ENCODE assay signal across 8 mouse cellular contexts in genomic region chr5:139792159-139792775, GRCm38 (mm10). TPM values are rescaled to one million over a fixed set of nuclear protein-coding genes. Genes with fewer than 3 reads are reported as not detected.
A peak's percentile ranks its signal among the peaks of the same experiment; 100 is the strongest.
DNase-seq lines count a peak whose midpoint lies in the region; ATAC-seq and TF ChIP-seq lines count a peak whose summit lies in the region.

No protein-coding gene starts in this region.

- H3K4me2 ChIP-seq in heart, embryonic 16.5 days (ENCODE audit: low read depth, low read length) = peak overlapping the region; percentile 99

- H3K9ac ChIP-seq in heart, adult 2 months (ENCODE audit: low read depth, low read length) = peak overlapping the region; percentile 90
- H3K9ac ChIP-seq in heart, embryonic 16.5 days (ENCODE audit: low read length) = peak overlapping the region; percentile 96

- H3K9me3 ChIP-seq in heart, embryonic 16.5 days (replicated peaks; ENCODE audit: control insufficient read depth, low read length) = no peaks in the 10 kb centered on the region
- H3K9me3 ChIP-seq in midbrain, embryonic 10.5 days (replicated peaks) = no peaks in the 10 kb centered on the region

- TF ChIP-seq EP300 in heart, adult 2 months (IDR thresholded peaks at IDR 0.05; ENCODE audit: insufficient read depth, low read depth, low read length) = no peak

- no peaks in the 10 kb centered on the region; the same call in 1 of the 2 replicates for H3K36me3 ChIP-seq in heart, adult 2 months (ENCODE audit: control insufficient read depth, insufficient read depth, low read length)
- no peaks in the 10 kb centered on the region for H3K36me3 ChIP-seq in heart, embryonic 16.5 days (ENCODE audit: control insufficient read depth, insufficient read depth)
- H3K36me3 ChIP-seq in midbrain, embryonic 10.5 days = no peaks in the 10 kb centered on the region

- no peak for ATAC-seq in heart, embryonic 16.5 days (replicated peaks; ENCODE audit: extremely low read depth, insufficient read depth, low FRiP score)

- peak in 1 of 2 experiments; percentile 54 for DNase-seq in heart, adult 2 months
- no peak for DNase-seq in heart, postnatal 14 days
- DNase-seq in adipocyte (ENCODE audit: low spot score) = peak; percentile 39
- no peak for DNase-seq in midbrain, embryonic 10.5 days (ENCODE audit: low spot score)
- no peak for DNase-seq in MN1 (ENCODE audit: low spot score)
- DNase-seq in yolk sac, embryonic 10.5 days (ENCODE audit: low spot score) = no peak
- DNase-seq in kidney, postnatal 25 days = no peak

- intact Hi-C loops in heart, adult 2 months (cut with DNase I) = loop anchor here (10.0 kb wide), 1 partner anchor 407 kb away; no protein-coding TSS in a partner anchor
- intact Hi-C loops in heart, postnatal 14 days (cut with DNase I) = no loop called here

- TF ChIP-seq CTCF in heart, adult 2 months (IDR thresholded peaks at IDR 0.05) = no peak

- H3K4me3 ChIP-seq in heart, adult 2 months = peak overlapping the region; percentile 93
- H3K4me3 ChIP-seq in heart, embryonic 16.5 days (ENCODE audit: low read length) = peak overlapping the region; percentile 99
- H3K4me3 ChIP-seq in midbrain, embryonic 10.5 days = peak overlapping the region; percentile 93

- H3K27ac ChIP-seq in heart, adult 2 months = peak overlapping the region; percentile 99
- H3K27ac ChIP-seq in heart, embryonic 16.5 days (ENCODE audit: low read length) = peak overlapping the region; percentile 93
- H3K27ac ChIP-seq in midbrain, embryonic 10.5 days (replicated peaks) = peak overlapping the region; percentile 82

- no peaks in the 10 kb centered on the region for H3K27me3 ChIP-seq in heart, adult 2 months (ENCODE audit: control insufficient read depth, insufficient read depth, low read length)
- no peaks in the 10 kb centered on the region for H3K27me3 ChIP-seq in heart, embryonic 16.5 days (ENCODE audit: control insufficient read depth, insufficient read depth, low read length)
- H3K27me3 ChIP-seq in midbrain, embryonic 10.5 days (ENCODE audit: low read depth, poor library complexity, severe bottlenecking) = peaks cover 26% of the 10 kb centered on the region

- H3K4me1 ChIP-seq in heart, adult 2 months (ENCODE audit: control insufficient read depth, insufficient read depth, low read length) = peaks cover 34% of the 10 kb centered on the region
- peaks cover 52% of the 10 kb centered on the region for H3K4me1 ChIP-seq in heart, embryonic 16.5 days (ENCODE audit: control insufficient read depth, insufficient read depth, low read length)
- H3K4me1 ChIP-seq in midbrain, embryonic 10.5 days = peaks cover 63% of the 10 kb centered on the region

- 4% methylated on average over 11 of the region's 11 CpGs for WGBS in heart, adult 2 months
- WGBS in heart, embryonic 16.5 days = 4% methylated on average over 11 of the region's 11 CpGs
- WGBS in midbrain, embryonic 10.5 days = 25% methylated on average over 11 of the region's 11 CpGs

- H3K79me2 ChIP-seq in heart, adult 2 months (replicated peaks; ENCODE audit: control insufficient read depth, insufficient read depth, low read length) = peaks cover 2% of the 10 kb centered on the region; the same call in 1 of the 2 replicates

- no peak for TF ChIP-seq POLR2A in heart, adult 2 months (IDR thresholded peaks at IDR 0.05; ENCODE audit: insufficient read depth, low read depth, low read length)

RNA-seq across cellular contexts. Expression of gene Mafk, which starts 1.0 kb away (rescaled TPM):
- 10 to 100 TPM; 33.2 to 34.1 TPM for total RNA-seq in heart, adult 2 months (2021)
- 22.8 and 23.6 TPM in 2 replicates for polyA plus RNA-seq in heart, adult 2 months (2012; rRNA removed)
- 10 to 100 TPM; 23.4 to 26.9 TPM for total RNA-seq in heart, postnatal 14 days (2021)
- 22.1 and 24.9 TPM in 2 replicates for polyA plus RNA-seq in heart, embryonic 16.5 days (2015; fragmentation: Nextera tagmentation; extraction: Ambion mirVana)
- 9.7 and 9.9 TPM in 2 replicates for polyA plus RNA-seq in midbrain, embryonic 10.5 days (2016; fragmentation: Nextera tagmentation; extraction: Ambion mirVana)

RNA-seq across cellular contexts. Expression of gene Ints1, which starts 16.8 kb away (rescaled TPM):
- 10 to 100 TPM; 40.2 to 40.9 TPM for total RNA-seq in heart, adult 2 months (2021)
- polyA plus RNA-seq in heart, adult 2 months (2012; rRNA removed) = 35.1 and 40.3 TPM in 2 replicates
- total RNA-seq in heart, postnatal 14 days (2021) = 10 to 100 TPM; 41.8 to 43.8 TPM
- 16.9 and 20.2 TPM in 2 replicates for polyA plus RNA-seq in heart, embryonic 16.5 days (2015; fragmentation: Nextera tagmentation; extraction: Ambion mirVana)
- 33.4 and 34.7 TPM in 2 replicates for polyA plus RNA-seq in midbrain, embryonic 10.5 days (2016; fragmentation: Nextera tagmentation; extraction: Ambion mirVana)

RNA-seq across cellular contexts. Expression of gene Tmem184a, which starts 27.4 kb away (rescaled TPM):
- under 1 TPM in 1 of 2 experiments, not detected in 1; 0.05 TPM for total RNA-seq in heart, adult 2 months (2021)
- polyA plus RNA-seq in heart, adult 2 months (2012; rRNA removed) = 0.29 and 1.5 TPM in 2 replicates
- total RNA-seq in heart, postnatal 14 days (2021) = under 1 TPM in 1 of 2 experiments, not detected in 1; 0.65 TPM
- 0.46 and 1.3 TPM in 2 replicates for polyA plus RNA-seq in heart, embryonic 16.5 days (2015; fragmentation: Nextera tagmentation; extraction: Ambion mirVana)
- 0.84 and 1.2 TPM in 2 replicates for polyA plus RNA-seq in midbrain, embryonic 10.5 days (2016; fragmentation: Nextera tagmentation; extraction: Ambion mirVana)

RNA-seq across cellular contexts. Expression of gene Gm26938, which starts 33.9 kb away (rescaled TPM):
- not detected for total RNA-seq in heart, adult 2 months (2021)
- polyA plus RNA-seq in heart, adult 2 months (2012; rRNA removed) = not detected in 2 replicates
- not detected for total RNA-seq in heart, postnatal 14 days (2021)
- not detected in 2 replicates for polyA plus RNA-seq in heart, embryonic 16.5 days (2015; fragmentation: Nextera tagmentation; extraction: Ambion mirVana)
- not detected in 2 replicates for polyA plus RNA-seq in midbrain, embryonic 10.5 days (2016; fragmentation: Nextera tagmentation; extraction: Ambion mirVana)

RNA-seq across cellular contexts. Expression of gene Psmg3, which starts 34.4 kb away (rescaled TPM):
- total RNA-seq in heart, adult 2 months (2021) = 10 to 100 TPM in 1 of 2 experiments, 1 to 10 TPM in 1; 9.9 to 11.3 TPM
- polyA plus RNA-seq in heart, adult 2 months (2012; rRNA removed) = 14.2 and 15.7 TPM in 2 replicates
- 10 to 100 TPM in 1 of 2 experiments, 1 to 10 TPM in 1; 9.9 to 10.8 TPM for total RNA-seq in heart, postnatal 14 days (2021)
- polyA plus RNA-seq in heart, embryonic 16.5 days (2015; fragmentation: Nextera tagmentation; extraction: Ambion mirVana) = 43.3 and 44.6 TPM in 2 replicates
- polyA plus RNA-seq in midbrain, embryonic 10.5 days (2016; fragmentation: Nextera tagmentation; extraction: Ambion mirVana) = 100 and 102 TPM in 2 replicates
